Mouse (Mus musculus): ENCODE results near the gene Enpp7. TPM values are rescaled to one million over a fixed set of nuclear protein-coding genes. Genes with fewer than 3 reads are reported as not detected.

Enpp7 gene
- total RNA-seq, 2 experiments from 2014 or later: not detected

GRCm38 (mm10) chr11:119001493-119002128, 13.6 kb downstream of the Enpp7 start:
- no peak overlapping the region for H3K27ac ChIP-seq
- TF ChIP-seq CTCF (conservative IDR thresholded peaks at IDR 0.05): no peak
- DNase-seq (ENCODE audit: low spot score in 2 of 2): no peak
- no peak overlapping the region for H3K4me3 ChIP-seq

GRCm38 (mm10) chr11:119005547-119006275, 17.7 kb downstream of the Enpp7 start:
- no peak for TF ChIP-seq CTCF (conservative IDR thresholded peaks at IDR 0.05)
- no peak overlapping the region for H3K27ac ChIP-seq

GRCm38 (mm10) chr11:119006462-119006861, 18.5 kb downstream of the Enpp7 start:
- no peak overlapping the region for H3K4me3 ChIP-seq
- no peak overlapping the region for H3K27ac ChIP-seq
- TF ChIP-seq CTCF (conservative IDR thresholded peaks at IDR 0.05): peak; percentile 53
- no peak for DNase-seq (ENCODE audit: low spot score in 2 of 2)

More at GRCm38 (mm10) chr11:119005547-119006275, 17.7 kb downstream of the Enpp7 start:
- no peak overlapping the region for H3K4me3 ChIP-seq
- DNase-seq (ENCODE audit: low spot score in 2 of 2): no peak

- Histone ChIP-seq H3K4me3 (no peak overlapping the region), H3K27ac (no peak overlapping the region)
- no peak for TF ChIP-seq CTCF (conservative IDR thresholded peaks at IDR 0.05)
- no peak for DNase-seq (ENCODE audit: low spot score in 2 of 2)
These were observed 19.8 kb downstream of the Enpp7 start for GRCm38 (mm10) chr11:119007461-119008456.

- DNase-seq (ENCODE audit: low spot score in 2 of 2): no peak
- H3K4me3 ChIP-seq: no peak overlapping the region
- no peak for TF ChIP-seq CTCF (conservative IDR thresholded peaks at IDR 0.05)
- H3K27ac ChIP-seq: no peak overlapping the region
These were observed 26.5 kb downstream of the Enpp7 start for GRCm38 (mm10) chr11:119014455-119014854.

GRCm38 (mm10) chr11:119017506-119017905, 29.5 kb downstream of the Enpp7 start:
- Histone ChIP-seq H3K27ac (no peak overlapping the region), H3K4me3 (no peak overlapping the region)
- no peak for TF ChIP-seq CTCF (conservative IDR thresholded peaks at IDR 0.05)
- DNase-seq (ENCODE audit: low spot score in 2 of 2): no peak

GRCm38 (mm10) chr11:119021180-119021579, 33.2 kb downstream of the Enpp7 start:
- H3K27ac ChIP-seq: no peak overlapping the region
- no peak for TF ChIP-seq CTCF (conservative IDR thresholded peaks at IDR 0.05)
- no peak overlapping the region for H3K4me3 ChIP-seq
- DNase-seq (ENCODE audit: low spot score in 2 of 2): no peak

- no peak overlapping the region for H3K27ac ChIP-seq
- no peak for DNase-seq (ENCODE audit: low spot score in 2 of 2)
- peak overlapping the region; percentile 86 for H3K4me3 ChIP-seq
- peak; percentile 87 for TF ChIP-seq CTCF (conservative IDR thresholded peaks at IDR 0.05)
These were observed 34.3 kb downstream of the Enpp7 start for GRCm38 (mm10) chr11:119022068-119022894.

- no peak for TF ChIP-seq CTCF (conservative IDR thresholded peaks at IDR 0.05)
- Histone ChIP-seq H3K4me3 (peak within 1 kb of the TSS; percentile 86), H3K27ac (peak within 1 kb of the TSS; percentile 77)
- DNase-seq (ENCODE audit: low spot score in 2 of 2): peak; percentile 75 to 81
These were observed 35.1 kb downstream of the Enpp7 start, which contains the start of gene Cbx2 for GRCm38 (mm10) chr11:119022895-119023615. Cbx2 (plus strand) TSS chr11:119022962.

GRCm38 (mm10) chr11:119023616-119023980, 35.6 kb downstream of the Enpp7 start:
- TF ChIP-seq CTCF (conservative IDR thresholded peaks at IDR 0.05): no peak
- no peak for DNase-seq (ENCODE audit: low spot score in 2 of 2)
- peak overlapping the region; percentile 77; the same call in 1 of the 2 replicates for H3K27ac ChIP-seq

GRCm38 (mm10) chr11:119024260-119024659, 36.3 kb downstream of the Enpp7 start:
- TF ChIP-seq CTCF (conservative IDR thresholded peaks at IDR 0.05): no peak
- DNase-seq (ENCODE audit: low spot score in 2 of 2): no peak
- H3K4me3 ChIP-seq: no peak overlapping the region
- no peak overlapping the region for H3K27ac ChIP-seq

More at GRCm38 (mm10) chr11:119023616-119023980, 35.6 kb downstream of the Enpp7 start:
- H3K4me3 ChIP-seq: peak overlapping the region; percentile 86
